Mouse (Mus musculus) midbrain, embryonic 10.5 days (tissue): Measurements from ENCODE around the gene Bpifb6. TPM values are rescaled to one million over a fixed set of nuclear protein-coding genes. Genes with fewer than 3 reads are reported as not detected.

Experiments
- DNase-seq: peaks from one replicate; pipeline ENCODE4 v3.0.0-alpha.2; 2017; ENCODE audit warnings: low spot score
- H3K27ac ChIP-seq: fragments of 300-500 bp; sonication (generic); replicated peaks from 2 replicates; pipeline ENCODE4 v1.5.1; 2016; ENCODE audit warnings: mild to moderate bottlenecking
- H3K27me3 ChIP-seq: fragments of 300-500 bp; sonication (generic); 2 replicates; pipeline ENCODE4 v1.6.1; 2016; ENCODE audit warnings: low read depth, mild to moderate bottlenecking; ENCODE audit not compliant: poor library complexity, severe bottlenecking
- H3K36me3 ChIP-seq: fragments of 300-500 bp; sonication (generic); 2 replicates; pipeline ENCODE4 v1.6.1; 2016; ENCODE audit warnings: mild to moderate bottlenecking, moderate library complexity
- H3K4me1 ChIP-seq: fragments of 300-500 bp; sonication (generic); 2 replicates; pipeline ENCODE4 v1.6.1; 2016
- H3K4me3 ChIP-seq: fragments of 300-500 bp; sonication (generic); 2 replicates; pipeline ENCODE4 v1.5.1; 2016; ENCODE audit warnings: mild to moderate bottlenecking, moderate library complexity
- H3K9me3 ChIP-seq: fragments of 300-500 bp; sonication (generic); replicated peaks from 2 replicates; pipeline ENCODE4 v1.6.1; 2016; ENCODE audit warnings: mild to moderate bottlenecking
- WGBS: fragments of 180-500 bp; shearing (Covaris S2); methylation state at CpG from one replicate; pipeline ENCODE4 v1.1.7; 2016; 5-methylcytosine and 5-hydroxymethylcytosine counted together
- polyA plus RNA-seq: library from polyadenylated mRNA; unstranded; fragments of >200 nt; fragmentation: Nextera tagmentation; extraction: Ambion mirVana; gene quantifications from 2 replicates; pipeline ENCODE4 v1.2.1, GENCODE M21; 2016

The Bpifb6 gene
- not detected in 2 replicates for polyA plus RNA-seq

DNA sequence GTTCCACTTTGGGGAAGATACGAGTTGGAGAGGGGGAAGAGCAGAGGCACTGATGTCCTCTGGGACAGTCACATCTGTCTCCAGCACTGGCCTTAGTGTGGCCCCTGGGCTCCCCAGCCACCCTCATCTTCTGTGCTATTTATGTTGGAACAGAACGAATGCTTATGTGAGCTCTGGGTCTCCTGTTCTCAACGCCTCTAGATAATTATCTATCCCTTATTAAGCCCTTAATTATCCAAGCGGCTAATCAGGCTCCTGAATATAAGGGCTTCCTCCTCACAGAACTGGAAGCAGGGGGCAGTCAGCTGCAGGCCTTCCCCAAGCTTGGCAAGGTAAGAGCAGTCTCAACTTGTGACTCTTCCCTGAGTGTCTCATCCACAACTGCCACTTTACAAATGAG is at the start of gene Bpifb6:
Gene Bpifb6 (plus strand): TSS at position 301 of the 400 bp plus-strand sequence.
- no peak for DNase-seq
- Histone ChIP-seq H3K27me3 (no peaks in the 10 kb centered on the region), H3K4me3 (no peak within 1 kb of the TSS), H3K4me1 (no peaks in the 10 kb centered on the region), H3K9me3 (no peaks in the 10 kb centered on the region), H3K36me3 (no peaks in the 10 kb centered on the region), H3K27ac (no peak within 1 kb of the TSS)
- 73% methylated on average over 4 of the region's 4 CpGs for whole genome bisulfite sequencing

DNA sequence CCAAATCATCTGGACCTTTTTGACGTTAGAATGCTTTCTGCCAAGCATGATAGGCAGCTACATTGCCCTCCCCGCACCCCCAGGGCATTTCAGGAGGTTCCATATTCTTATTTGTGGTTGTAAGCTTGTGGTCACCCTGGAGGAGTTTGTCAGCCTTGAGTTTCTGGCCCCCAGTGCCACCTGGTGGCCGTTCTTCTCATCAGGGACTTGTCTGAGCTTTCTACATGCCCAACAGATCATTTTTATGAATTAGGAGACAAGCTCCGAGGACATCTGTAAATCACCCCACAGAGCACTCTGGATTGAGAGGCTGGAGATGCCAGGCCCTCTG is 49.2 kb upstream of the Bpifb6 start:
- Histone ChIP-seq H3K27me3 (peaks cover 24% of the 10 kb centered on the region), H3K4me1 (peaks cover 15% of the 10 kb centered on the region), H3K27ac (no peak overlapping the region), H3K36me3 (no peaks in the 10 kb centered on the region), H3K9me3 (no peaks in the 10 kb centered on the region), H3K4me3 (no peak overlapping the region)
- 60% methylated on average over 4 of the region's 4 CpGs for WGBS
- peak; percentile 37 for DNase-seq

DNA sequence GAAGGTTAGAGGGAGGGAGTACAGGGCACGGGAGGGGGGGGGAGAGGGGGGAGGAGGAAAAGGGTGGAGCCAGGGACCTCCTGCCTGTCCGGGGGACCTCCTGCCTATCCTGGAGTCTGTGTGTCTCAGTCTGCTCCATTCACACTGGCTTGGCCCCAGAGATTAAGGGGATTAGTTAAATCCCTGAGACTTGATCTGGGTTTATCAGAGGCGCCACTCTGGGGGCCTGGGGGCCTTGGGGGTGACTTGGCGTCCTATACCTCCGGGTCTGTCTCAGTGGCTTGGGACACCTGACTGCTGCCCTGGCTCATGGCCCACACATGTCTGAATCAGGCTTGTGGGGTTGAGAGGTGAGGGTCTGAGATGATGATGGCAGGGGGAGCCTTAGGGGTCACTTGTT is 46.6 kb upstream of the Bpifb6 start:
- Histone ChIP-seq H3K36me3 (no peaks in the 10 kb centered on the region), H3K27ac (peak overlapping the region; percentile 52)
- DNase-seq, result peak; percentile 41

DNA sequence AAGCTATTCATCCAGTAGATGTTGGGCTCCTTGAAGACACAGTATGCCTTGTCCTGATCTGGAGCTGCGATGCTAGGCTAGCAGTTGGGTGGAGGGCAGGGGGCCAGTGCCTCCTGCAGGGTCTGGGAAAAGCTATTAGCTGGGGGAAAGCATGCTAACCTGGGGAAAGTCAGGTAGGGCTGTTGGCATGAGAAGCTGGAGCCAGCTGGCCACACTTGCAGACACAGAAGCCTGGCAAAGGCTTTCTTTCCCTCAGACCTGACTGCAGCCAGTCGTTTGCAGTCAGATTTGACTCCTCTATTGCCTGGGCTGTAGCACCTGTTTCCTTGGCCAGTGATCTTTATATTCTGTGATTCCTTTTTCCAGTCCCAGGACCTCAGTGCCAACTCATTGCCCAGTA is 40.6 kb upstream of the Bpifb6 start:
- H3K4me1 ChIP-seq, result no peaks in the 10 kb centered on the region
- DNase-seq, result no peak
- 80% methylated on average over 2 of the region's 2 CpGs for WGBS
- peaks cover 3% of the 10 kb centered on the region; the same call in 1 of the 2 replicates for H3K9me3 ChIP-seq
- no peak overlapping the region for H3K4me3 ChIP-seq
- H3K36me3 ChIP-seq, result no peaks in the 10 kb centered on the region
- H3K27me3 ChIP-seq, result peaks cover 24% of the 10 kb centered on the region
- no peak overlapping the region for H3K27ac ChIP-seq

More for the DNA sequence above, 46.6 kb upstream of the Bpifb6 start:
- Histone ChIP-seq H3K4me1 (peaks cover 15% of the 10 kb centered on the region), H3K27me3 (peaks cover 34% of the 10 kb centered on the region), H3K4me3 (no peak overlapping the region), H3K9me3 (peaks cover 3% of the 10 kb centered on the region; the same call in 1 of the 2 replicates)
- WGBS, result 2% methylated on average over 5 of the region's 5 CpGs

DNA sequence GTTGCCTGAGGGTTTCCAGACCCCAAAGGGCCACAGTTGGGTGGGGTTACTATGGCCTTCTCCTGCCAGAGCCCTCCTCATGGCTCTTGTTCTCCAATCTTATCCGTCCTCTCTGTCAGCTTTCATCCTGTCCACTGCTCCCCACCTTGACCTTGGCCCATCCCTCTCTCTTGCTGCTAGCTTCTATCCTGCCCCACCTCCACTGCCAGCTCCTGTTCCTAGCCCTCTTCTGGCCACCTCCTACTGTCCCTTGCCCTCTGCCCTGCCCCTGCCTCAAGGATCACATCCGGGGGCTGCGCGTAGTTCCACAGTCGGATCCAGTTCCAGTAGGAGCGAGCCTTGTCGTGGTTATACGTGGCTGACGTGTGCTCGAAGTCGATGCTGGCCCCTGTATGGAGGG is 39.9 kb upstream of the Bpifb6 start:
- Histone ChIP-seq H3K36me3 (no peaks in the 10 kb centered on the region), H3K9me3 (peaks cover 3% of the 10 kb centered on the region; the same call in 1 of the 2 replicates), H3K27me3 (peaks cover 16% of the 10 kb centered on the region), H3K27ac (no peak overlapping the region), H3K4me1 (no peaks in the 10 kb centered on the region), H3K4me3 (no peak overlapping the region)
- WGBS, result 93% methylated on average over 11 of the region's 11 CpGs
- no peak for DNase-seq

DNA sequence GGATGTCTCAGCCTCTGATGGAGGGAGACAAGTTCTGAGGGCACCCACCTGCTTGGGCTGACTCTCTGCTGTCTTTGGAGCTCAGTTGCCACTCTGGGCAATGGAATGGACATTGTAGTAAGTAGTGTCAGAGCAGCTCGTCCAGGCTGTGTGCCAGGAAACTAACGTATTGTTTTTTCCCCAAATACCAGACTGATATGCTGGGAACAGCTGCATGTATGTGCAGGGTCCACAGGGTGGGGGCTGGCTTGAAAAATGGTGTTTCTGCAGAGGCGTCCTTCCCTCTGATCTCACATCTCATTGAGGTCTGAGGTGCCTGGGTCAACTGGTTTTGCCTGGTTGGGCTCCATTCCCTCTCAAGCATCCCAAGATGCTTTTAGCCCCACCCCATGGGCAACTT is 39.5 kb upstream of the Bpifb6 start:
- peaks cover 3% of the 10 kb centered on the region; the same call in 1 of the 2 replicates for H3K9me3 ChIP-seq
- 84% methylated on average over 3 of the region's 3 CpGs for WGBS
- peaks cover 12% of the 10 kb centered on the region; the same call in 1 of the 2 replicates for H3K27me3 ChIP-seq
- H3K27ac ChIP-seq, result no peak overlapping the region
- H3K4me3 ChIP-seq, result no peak overlapping the region
- H3K4me1 ChIP-seq, result no peaks in the 10 kb centered on the region
- no peak for DNase-seq
- no peaks in the 10 kb centered on the region for H3K36me3 ChIP-seq

DNA sequence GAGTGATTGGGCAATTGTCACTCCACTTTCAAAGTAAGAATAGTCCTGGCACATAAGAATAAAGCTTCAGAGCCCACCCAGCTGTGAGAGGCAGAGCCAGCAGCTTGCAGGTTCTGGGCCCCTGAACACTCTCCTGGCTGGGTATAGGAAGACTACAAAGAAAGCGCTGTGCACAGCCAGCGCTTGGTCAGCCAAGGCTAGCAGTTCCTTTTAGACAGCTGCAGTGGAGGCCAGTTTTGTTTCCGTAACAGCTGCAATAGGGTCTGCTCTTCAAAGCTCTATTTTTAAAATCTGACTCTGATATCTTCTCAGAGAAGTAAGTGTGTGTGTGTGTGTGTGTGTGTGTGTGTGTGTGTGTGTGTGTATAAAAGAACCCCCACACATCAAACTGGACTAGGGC is 38.2 kb upstream of the Bpifb6 start:
- Histone ChIP-seq H3K36me3 (no peaks in the 10 kb centered on the region), H3K9me3 (peaks cover 3% of the 10 kb centered on the region; the same call in 1 of the 2 replicates), H3K27ac (no peak overlapping the region), H3K4me1 (no peaks in the 10 kb centered on the region), H3K4me3 (no peak overlapping the region), H3K27me3 (0 out of 2 replicates have a peak, but pooled peaks cover 3% of the 10 kb centered on the region)
- no peak for DNase-seq
- 68% methylated on average over 3 of the region's 3 CpGs for WGBS

DNA sequence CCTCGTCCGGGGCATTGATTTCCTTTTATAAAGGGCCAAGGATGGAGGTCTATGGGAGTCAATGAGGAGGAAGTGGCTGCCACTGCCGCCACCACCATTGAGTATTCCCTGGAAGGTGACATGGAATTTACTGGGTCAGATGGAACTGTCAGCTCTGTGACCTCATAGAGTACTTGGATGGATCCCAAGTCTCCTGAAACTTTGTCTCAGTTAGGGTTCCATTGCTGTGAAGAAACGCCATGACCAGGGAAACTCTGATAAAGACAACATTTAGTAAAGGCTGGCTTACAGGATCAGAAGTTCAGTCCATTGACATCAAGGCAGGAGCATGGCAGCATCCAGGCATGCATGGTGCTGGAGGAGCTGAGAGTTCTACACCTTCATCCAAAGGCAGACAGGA is 29.2 kb upstream of the Bpifb6 start, which contains the start of gene Sun5:
Gene Sun5 (minus strand): TSS at position 101 of the 400 bp plus-strand sequence.
- DNase-seq, result no peak
- 85% methylated on average over 4 of the region's 4 CpGs for WGBS
- Histone ChIP-seq H3K4me3 (no peak within 1 kb of the TSS), H3K27me3 (no peaks in the 10 kb centered on the region), H3K36me3 (no peaks in the 10 kb centered on the region), H3K9me3 (no peaks in the 10 kb centered on the region), H3K4me1 (no peaks in the 10 kb centered on the region), H3K27ac (no peak within 1 kb of the TSS)

DNA sequence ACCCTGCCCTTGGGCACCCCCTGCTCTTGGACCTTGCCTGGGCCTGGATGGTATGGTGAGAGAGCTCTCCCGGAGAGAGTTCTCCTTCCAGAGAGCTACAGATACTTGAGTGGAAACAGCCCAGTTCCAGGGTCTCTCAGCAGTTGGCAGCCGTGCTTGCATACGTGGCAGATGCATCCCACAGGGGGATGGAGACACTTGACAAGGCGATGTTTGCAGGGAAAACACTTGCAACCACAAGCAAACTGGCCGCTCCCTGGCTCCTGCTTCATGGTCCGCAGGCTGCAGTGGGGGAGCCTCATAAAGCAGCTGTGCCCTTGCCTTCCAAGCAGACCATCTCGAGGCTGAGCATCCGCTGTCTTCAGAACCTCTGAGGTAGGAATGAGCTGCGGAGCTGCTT is 25.4 kb upstream of the Bpifb6 start, which contains the start of gene Bpifb2:
Gene Bpifb2 (plus strand): TSS at position 301 of the 400 bp plus-strand sequence.
- H3K27me3 ChIP-seq, result no peaks in the 10 kb centered on the region
- H3K27ac ChIP-seq, result no peak within 1 kb of the TSS
- H3K4me3 ChIP-seq, result no peak within 1 kb of the TSS
- H3K36me3 ChIP-seq, result no peaks in the 10 kb centered on the region
- no peak for DNase-seq
- H3K4me1 ChIP-seq, result no peaks in the 10 kb centered on the region
- no peaks in the 10 kb centered on the region for H3K9me3 ChIP-seq
- WGBS, result 78% methylated on average over 9 of the region's 9 CpGs

DNA sequence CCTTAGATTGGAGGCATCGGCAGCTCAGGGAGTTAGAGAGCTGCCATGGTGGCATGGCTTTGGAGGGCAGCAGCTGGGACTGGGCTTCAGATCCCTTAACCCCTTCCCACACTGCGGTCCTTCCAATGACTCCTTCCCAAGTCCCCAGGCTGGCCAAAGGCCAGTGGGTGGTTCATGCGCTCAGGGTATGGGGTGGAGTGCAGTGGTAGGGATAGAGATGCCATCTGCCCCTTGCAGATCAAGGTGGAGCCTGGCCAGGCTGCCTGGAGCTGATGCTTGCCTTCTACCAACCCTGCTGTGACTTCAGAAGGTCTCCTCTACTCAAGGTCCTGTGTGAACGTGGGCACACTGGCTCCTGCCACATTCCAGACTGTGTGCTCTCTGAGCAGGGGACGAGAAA is 1.1 kb upstream of the Bpifb6 start:
- DNase-seq, result no peak
- Histone ChIP-seq H3K27me3 (no peaks in the 10 kb centered on the region), H3K4me1 (no peaks in the 10 kb centered on the region), H3K27ac (no peak overlapping the region), H3K4me3 (no peak overlapping the region), H3K36me3 (no peaks in the 10 kb centered on the region), H3K9me3 (no peaks in the 10 kb centered on the region)
- 85% methylated on average over 5 of the region's 5 CpGs for WGBS

DNA sequence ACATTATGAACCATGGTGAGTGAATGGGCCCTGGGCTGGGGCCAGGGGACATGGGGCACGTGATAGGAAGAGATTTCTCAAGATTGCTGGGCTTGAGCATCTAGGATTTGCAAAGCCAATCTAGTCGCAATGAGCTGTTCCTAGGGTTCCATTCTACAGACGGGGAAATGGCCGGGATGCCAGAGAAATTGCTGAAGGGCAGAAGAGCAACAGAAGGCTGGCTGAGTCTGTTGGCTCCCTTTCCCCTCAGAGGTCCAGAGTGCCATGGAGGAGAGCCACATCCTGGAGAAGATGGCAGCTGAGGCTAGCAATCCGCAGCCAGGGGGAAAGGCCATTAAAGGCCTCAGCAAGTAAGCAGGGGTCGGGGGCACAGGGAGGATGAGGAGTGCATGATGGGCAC is 2.5 kb downstream of the Bpifb6 start:
- H3K27ac ChIP-seq, result no peak overlapping the region
- no peaks in the 10 kb centered on the region for H3K27me3 ChIP-seq
- no peaks in the 10 kb centered on the region for H3K9me3 ChIP-seq
- no peaks in the 10 kb centered on the region for H3K36me3 ChIP-seq
- 78% methylated on average over 6 of the region's 6 CpGs for WGBS
- H3K4me3 ChIP-seq, result no peak overlapping the region
- H3K4me1 ChIP-seq, result no peaks in the 10 kb centered on the region
- DNase-seq, result no peak

DNA sequence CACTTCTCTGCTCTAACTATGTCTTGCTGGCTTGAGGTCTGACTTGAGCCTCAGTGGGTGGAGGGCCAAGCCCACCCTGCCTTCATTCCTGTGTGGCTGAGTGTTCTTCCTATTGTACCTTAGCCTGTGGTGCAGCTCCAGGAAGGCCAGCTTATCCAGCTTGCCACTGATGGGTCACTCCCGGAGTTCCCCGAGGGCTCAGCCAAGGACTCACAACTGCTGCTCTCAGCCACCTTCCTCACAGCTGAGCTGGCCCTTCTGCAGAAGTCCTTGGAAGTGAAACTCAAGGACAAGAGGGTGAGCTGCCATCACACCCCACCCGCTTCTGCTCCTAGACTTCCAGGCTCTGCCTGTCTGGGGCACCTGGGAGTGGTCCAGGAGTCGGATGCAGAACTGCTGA is 6.4 kb downstream of the Bpifb6 start:
- Histone ChIP-seq H3K27me3 (no peaks in the 10 kb centered on the region), H3K4me3 (no peak overlapping the region), H3K36me3 (no peaks in the 10 kb centered on the region), H3K27ac (no peak overlapping the region), H3K9me3 (no peaks in the 10 kb centered on the region), H3K4me1 (no peaks in the 10 kb centered on the region)
- no peak for DNase-seq
- WGBS, result 91% methylated on average over 4 of the region's 4 CpGs

DNA sequence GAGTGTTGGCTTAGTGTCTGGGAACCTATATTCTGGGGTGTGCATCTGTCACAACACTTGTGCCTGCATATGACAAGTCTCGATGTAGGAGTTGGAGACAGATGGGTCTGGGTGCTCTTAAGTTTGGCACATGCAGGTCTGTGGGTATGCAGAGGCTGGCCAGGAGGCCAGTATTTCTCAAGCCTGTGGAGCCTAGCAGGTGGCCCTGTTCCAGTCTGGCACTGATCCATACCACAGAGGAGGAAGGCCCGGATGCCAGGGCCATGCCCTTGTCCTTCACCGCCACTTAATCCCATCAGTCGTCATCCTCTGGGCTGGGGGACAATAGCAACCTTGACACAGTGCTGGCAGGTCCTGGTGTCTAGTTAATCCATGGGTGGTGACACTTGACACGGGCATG is 14.0 kb downstream of the Bpifb6 start:
- H3K36me3 ChIP-seq, result no peaks in the 10 kb centered on the region
- no peaks in the 10 kb centered on the region for H3K9me3 ChIP-seq
- H3K27ac ChIP-seq, result no peak overlapping the region
- no peak for DNase-seq
- peaks cover 10% of the 10 kb centered on the region for H3K4me1 ChIP-seq
- no peaks in the 10 kb centered on the region for H3K27me3 ChIP-seq
- WGBS, result 62% methylated on average over 5 of the region's 5 CpGs
- H3K4me3 ChIP-seq, result no peak overlapping the region

DNA sequence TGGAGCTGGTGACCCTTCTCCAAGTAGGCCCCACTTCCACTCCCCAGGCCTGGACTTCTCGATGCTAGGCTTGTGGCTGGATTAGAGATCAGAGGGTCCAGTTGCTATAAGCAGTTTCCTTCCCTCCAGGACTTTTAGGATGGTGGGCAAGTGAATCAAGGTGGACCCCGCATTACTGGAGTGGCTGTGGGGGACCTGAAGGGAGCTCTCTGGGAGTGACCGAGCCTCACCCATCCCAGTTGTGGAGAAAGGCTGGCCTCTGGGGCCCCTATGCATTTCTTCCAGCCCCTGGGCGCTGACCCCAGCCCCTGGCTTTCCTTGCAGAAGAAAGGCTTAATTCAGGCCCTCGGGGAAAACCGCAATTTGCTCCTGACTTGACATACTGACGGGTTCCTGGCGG is 17.7 kb downstream of the Bpifb6 start, which contains the start of gene Bpifb3:
Gene Bpifb3 (plus strand): TSS at position 301 of the 400 bp plus-strand sequence.
- 71% methylated on average over 8 of the region's 8 CpGs for WGBS
- no peaks in the 10 kb centered on the region for H3K36me3 ChIP-seq
- H3K4me1 ChIP-seq, result peaks cover 10% of the 10 kb centered on the region
- no peaks in the 10 kb centered on the region for H3K9me3 ChIP-seq
- DNase-seq, result no peak
- H3K4me3 ChIP-seq, result no peak within 1 kb of the TSS
- H3K27me3 ChIP-seq, result no peaks in the 10 kb centered on the region
- 0 out of 2 replicates have a peak within 1 kb of the TSS, but pooled peaks have one; percentile 18 for H3K27ac ChIP-seq
